ENCODE assay signal across 17 mouse cellular contexts in genomic region chr9:9101482-9102157, GRCm38 (mm10).
DNase-seq lines count a peak whose midpoint lies in the region; ATAC-seq and TF ChIP-seq lines count a peak whose summit lies in the region.
"Had no signal": no experiment of that assay in that cellular context is flagged by ENCODE, and none has a peak within 500 bp of the region (broad histone marks: within the 10 kb centered on the region; RNA-seq: fewer than 3 reads in every experiment).

No protein-coding gene starts in this region.

- in situ Hi-C loops in Patski (cut with MboI; ENCODE audit: low pct_unique_long_range_greater_than_20kb) = loop anchor here (25.0 kb wide), 1 partner anchor 1914 kb away; the partner anchor contains the start of genes Dcun1d5 and Dync2h1

- H3K4me3 ChIP-seq in limb, embryonic 13.5 days = no peak overlapping the region
- H3K4me3 ChIP-seq in limb, embryonic 10.5 days = no peak overlapping the region
- no peak overlapping the region for H3K4me3 ChIP-seq in left cerebral cortex, adult 2 months
- H3K4me3 ChIP-seq: embryonic facial prominence, embryonic 15.5 days; kidney, embryonic 15.5 days; megakaryocyte, embryonic 14.5 days had no signal

- H3K27me3 ChIP-seq in limb, embryonic 13.5 days = no peaks in the 10 kb centered on the region
- H3K27me3 ChIP-seq in limb, embryonic 10.5 days (ENCODE audit: low read depth, poor library complexity, severe bottlenecking) = no peaks in the 10 kb centered on the region
- no peaks in the 10 kb centered on the region for H3K27me3 ChIP-seq in Patski
- H3K27me3 ChIP-seq: embryonic facial prominence, embryonic 15.5 days; kidney, embryonic 15.5 days; megakaryocyte, embryonic 14.5 days had no signal

- H3K27ac ChIP-seq in limb, embryonic 13.5 days = peak overlapping the region; percentile 52; the same call in 1 of the 2 replicates
- H3K27ac ChIP-seq in limb, embryonic 10.5 days = no peak overlapping the region
- H3K27ac ChIP-seq in left cerebral cortex, adult 2 months = peak overlapping the region; percentile 71
- H3K27ac ChIP-seq: kidney, embryonic 15.5 days had no signal

- no peak for TF ChIP-seq CTCF in Patski (IDR thresholded peaks at IDR 0.05)
- TF ChIP-seq CTCF in left cerebral cortex, adult 2 months (IDR thresholded peaks at IDR 0.05) = no peak

- no peaks in the 10 kb centered on the region for H3K9me3 ChIP-seq in limb, embryonic 13.5 days
- no peaks in the 10 kb centered on the region for H3K9me3 ChIP-seq in limb, embryonic 10.5 days (replicated peaks)
- H3K9me3 ChIP-seq: embryonic facial prominence, embryonic 15.5 days; kidney, embryonic 15.5 days had no signal

- CTCF ChIA-PET in Patski (lab: Charles Lee) = interaction anchor here (1.1 to 2.4 kb wide), 3 partner anchors 24 to 137 kb away, joined by 3 to 7 read pairs (median 3); partner anchors contain the start of gene Arhgap42

- ATAC-seq in limb, embryonic 13.5 days (ENCODE audit: low FRiP score, low read depth) = no peak
- ATAC-seq in Patski = peak; percentile 93
- ATAC-seq: forebrain, embryonic 16.5 days; inflammation-experienced regulatory T-cells, adult 6 months had no signal

- intact Hi-C loops in left cerebral cortex, adult 2 months (cut with DNase I) = loop anchor here (1.0 to 10.0 kb wide), 4 partner anchors 49 to 177 kb away; no protein-coding TSS in a partner anchor

- POLR2A ChIA-PET in Patski (lab: Charles Lee) = no interaction called here

- WGBS in limb, embryonic 13.5 days = 77% methylated on average over 12 of the region's 12 CpGs
- WGBS in limb, embryonic 10.5 days = 86% methylated on average over 12 of the region's 12 CpGs

- H3K4me1 ChIP-seq in limb, embryonic 13.5 days = peaks cover 6% of the 10 kb centered on the region; the same call in 1 of the 2 replicates
- H3K4me1 ChIP-seq in limb, embryonic 10.5 days = no peaks in the 10 kb centered on the region
- H3K4me1 ChIP-seq: embryonic facial prominence, embryonic 15.5 days; megakaryocyte, embryonic 14.5 days had no signal

- H3K36me3 ChIP-seq in limb, embryonic 13.5 days = no peaks in the 10 kb centered on the region
- H3K36me3 ChIP-seq in limb, embryonic 10.5 days = no peaks in the 10 kb centered on the region
- H3K36me3 ChIP-seq: embryonic facial prominence, embryonic 15.5 days; kidney, embryonic 15.5 days had no signal

- no peak overlapping the region for H3K4me2 ChIP-seq in limb, embryonic 13.5 days (replicated peaks)
- H3K4me2 ChIP-seq: embryonic facial prominence, embryonic 15.5 days; kidney, embryonic 15.5 days; liver, embryonic 11.5 days had no signal

- H3K9ac ChIP-seq in limb, embryonic 13.5 days = no peak overlapping the region
- H3K9ac ChIP-seq: embryonic facial prominence, embryonic 15.5 days; kidney, embryonic 15.5 days had no signal

- DNase-seq in frontal cortex, adult 2 months (ENCODE audit: extremely low spot score in 1 of 2, low spot score in 1 of 2) = peak; percentile 28 to 69
- DNase-seq in frontal cortex, postnatal 10 days (ENCODE audit: low spot score in 2 of 2) = no peak
- no peak for DNase-seq in limb, embryonic 10.5 days (ENCODE audit: low spot score)
- peak; percentile 64 for DNase-seq in Patski (ENCODE audit: low read depth, low spot score)
- peak; percentile 17 to 33 for DNase-seq in left cerebral cortex, adult 2 months (ENCODE audit: extremely low spot score in 1 of 2, low spot score in 2 of 2)
- no peak for DNase-seq in adrenal gland, adult (ENCODE audit: inconsistent age in 2 of 2, low spot score in 1 of 2)
- no peak for DNase-seq in embryo, embryonic 10 days (ENCODE audit: low spot score)
- DNase-seq: adrenal gland, postnatal 25 days; cerebellum, postnatal 36 days; thymus, adult 2 months had no signal

Comparison
In these comparisons a context has a peak if more than half of its experiments do, and no peak if none do; other contexts are left out.
1. DNase-seq: peak in frontal cortex, adult 2 months (2 of 2), Patski (single experiment) and left cerebral cortex, adult 2 months (2 of 2); none in frontal cortex, postnatal 10 days (0 of 2), limb, embryonic 10.5 days (single experiment), adrenal gland, adult (0 of 2) and embryo, embryonic 10 days (single experiment).